Mouse (Mus musculus) heart, adult 18-20 months (tissue): ENCODE results near the gene Dlgap4. TPM values are rescaled to one million over a fixed set of nuclear protein-coding genes. Genes with fewer than 3 reads are reported as not detected.
"Not testable (repeated sequence)": the region's sequence is repeated elsewhere in the genome, so short reads cannot be mapped to it uniquely, and the experiment has no call there.

Source experiments
- DNase-seq, 2 experiments: peaks; one replicate each; pipeline ENCODE4 v3.0.0; 2021 to 2022; ENCODE audit warnings: mixed read lengths in 1 of 2
- total RNA-seq, 2 experiments: library from RNA; stranded (reverse); gene quantifications; 2 replicates each; pipeline ENCODE4 v1.2.3; 2021

Dlgap4 gene
- total RNA-seq, 2 experiments from 2014 or later: 31.7 to 36.7 TPM

GRCm38 (mm10) chr2:156775455-156776435 is 162.2 kb downstream of the Dlgap4 start:
- DNase-seq: peak in 1 of 2 experiments; percentile 53

- no peak for DNase-seq
Measured at GRCm38 (mm10) chr2:156776907-156777306, 163.4 kb downstream of the Dlgap4 start.

GRCm38 (mm10) chr2:156777326-156778004 is 164.0 kb downstream of the Dlgap4 start:
- peak in 1 of 2 experiments; percentile 63 for DNase-seq

- no peak for DNase-seq
Measured at GRCm38 (mm10) chr2:156778571-156778970, 165.1 kb downstream of the Dlgap4 start.

GRCm38 (mm10) chr2:156779036-156779435 is 165.5 kb downstream of the Dlgap4 start:
- DNase-seq: no peak

GRCm38 (mm10) chr2:156779488-156779887 is 166.0 kb downstream of the Dlgap4 start:
- no peak for DNase-seq

GRCm38 (mm10) chr2:156780129-156780528 is 166.6 kb downstream of the Dlgap4 start:
- no peak for DNase-seq

GRCm38 (mm10) chr2:156780752-156781151 is 167.2 kb downstream of the Dlgap4 start:
- no peak for DNase-seq

- DNase-seq: no peak
Measured at GRCm38 (mm10) chr2:156781281-156781680, 167.8 kb downstream of the Dlgap4 start.

- DNase-seq: no peak
Measured at GRCm38 (mm10) chr2:156781836-156782480, 168.5 kb downstream of the Dlgap4 start.

GRCm38 (mm10) chr2:156782481-156783348 is 169.2 kb downstream of the Dlgap4 start:
- no peak for DNase-seq

- peak in 1 of 2 experiments; percentile 39 for DNase-seq
Measured at GRCm38 (mm10) chr2:156783349-156783728, 169.8 kb downstream of the Dlgap4 start.

- DNase-seq: no peak
Measured at GRCm38 (mm10) chr2:156784016-156784585, 170.6 kb downstream of the Dlgap4 start.

- no peak for DNase-seq
Measured at GRCm38 (mm10) chr2:156784891-156785290, 171.4 kb downstream of the Dlgap4 start.

- not testable (repeated sequence) for DNase-seq
Measured at GRCm38 (mm10) chr2:156786369-156786768, 172.9 kb downstream of the Dlgap4 start.

- no peak for DNase-seq
Measured at GRCm38 (mm10) chr2:156787090-156787775, 173.7 kb downstream of the Dlgap4 start.

GRCm38 (mm10) chr2:156787776-156788105 is 174.2 kb downstream of the Dlgap4 start:
- DNase-seq: no peak

- DNase-seq: no peak
Measured at GRCm38 (mm10) chr2:156788836-156789235, 175.3 kb downstream of the Dlgap4 start.

- no peak for DNase-seq
Measured at GRCm38 (mm10) chr2:156798516-156798915, 185.0 kb downstream of the Dlgap4 start.

- no peak for DNase-seq
Measured at GRCm38 (mm10) chr2:156801045-156801444, 187.5 kb downstream of the Dlgap4 start.

- not testable (repeated sequence) for DNase-seq
Measured at GRCm38 (mm10) chr2:156802116-156802515, 188.6 kb downstream of the Dlgap4 start.
